Mouse (Mus musculus): ENCODE measurements around the gene Abcb5. TPM values are rescaled to one million over a fixed set of nuclear protein-coding genes. Genes with fewer than 3 reads are reported as not detected.
"Not testable (repeated sequence)": the region's sequence is repeated elsewhere in the genome, so short reads cannot be mapped to it uniquely, and the experiment has no call there.

Gene Abcb5
- polyA plus RNA-seq (2015; fragmentation: Nextera tagmentation; extraction: Ambion mirVana) = not detected in 2 replicates

DNA sequence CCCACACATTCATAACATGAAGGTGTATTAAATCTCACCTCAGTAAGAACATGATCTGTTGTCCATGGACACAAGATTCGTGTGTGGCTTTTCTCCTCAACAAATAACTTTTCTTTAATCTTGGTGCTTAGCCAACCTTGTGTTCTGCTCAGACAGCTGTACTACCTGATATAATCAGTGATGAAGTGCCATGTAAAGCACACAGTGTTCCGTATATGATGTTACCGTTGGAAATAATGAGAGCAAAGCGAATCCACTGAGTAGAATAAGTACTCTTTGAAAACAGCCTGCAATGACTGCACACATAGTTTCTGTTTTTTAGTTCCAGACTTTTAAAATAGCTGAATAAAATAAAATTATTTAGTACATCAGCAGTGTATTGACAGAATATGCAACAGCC, at the start of gene Abcb5:
TSS of gene Abcb5 (minus strand) at position 101 of the 400 bp plus-strand sequence.
- no peak within 1 kb of the TSS for H3K27ac ChIP-seq (ENCODE audit: low read length)
- no peaks in the 10 kb centered on the region for H3K4me1 ChIP-seq (ENCODE audit: insufficient read depth, low read length)
- no peak within 1 kb of the TSS for H3K4me2 ChIP-seq (replicated peaks; ENCODE audit: low read depth, low read length)
- 77% methylated on average over 4 of the region's 4 CpGs for WGBS
- H3K4me3 ChIP-seq (ENCODE audit: low read length) = no peak within 1 kb of the TSS
- no peak for ATAC-seq (ENCODE audit: low FRiP score, low TSS enrichment)
- H3K9ac ChIP-seq (replicated peaks; ENCODE audit: low read length) = no peak within 1 kb of the TSS
- no peaks in the 10 kb centered on the region for H3K27me3 ChIP-seq (ENCODE audit: insufficient read depth, low read length)
- H3K36me3 ChIP-seq (ENCODE audit: insufficient read depth, low read length) = no peaks in the 10 kb centered on the region
- H3K9me3 ChIP-seq (ENCODE audit: low read length) = no peaks in the 10 kb centered on the region

DNA sequence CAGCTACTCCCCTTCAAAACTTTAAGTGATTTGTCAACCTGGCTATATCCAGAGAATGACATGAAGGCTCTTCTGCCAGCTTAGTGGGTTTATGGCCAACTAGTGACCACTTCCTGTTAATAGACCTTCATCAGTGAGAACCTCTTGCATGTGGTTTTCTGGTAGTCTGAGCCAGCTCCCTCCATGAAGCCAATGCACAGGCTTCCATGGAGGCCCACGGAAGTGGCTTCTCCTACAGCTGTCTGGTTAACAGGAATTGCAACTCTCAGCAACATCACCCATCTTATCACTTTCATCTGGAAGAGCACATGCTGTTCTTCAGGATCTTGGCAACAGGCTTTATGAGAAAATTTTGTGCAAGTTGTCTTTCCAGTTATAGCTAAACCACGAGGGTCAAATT, 33.0 kb upstream of the Abcb5 start:
- H3K9me3 ChIP-seq (ENCODE audit: low read length) = no peaks in the 10 kb centered on the region
- H3K4me3 ChIP-seq (ENCODE audit: low read length) = no peak overlapping the region
- H3K4me1 ChIP-seq (ENCODE audit: insufficient read depth, low read length) = no peaks in the 10 kb centered on the region
- H3K27ac ChIP-seq (ENCODE audit: low read length) = no peak overlapping the region
- H3K9ac ChIP-seq (replicated peaks; ENCODE audit: low read length) = no peak overlapping the region
- 65% methylated on average over 2 of the region's 2 CpGs for WGBS
- H3K36me3 ChIP-seq (ENCODE audit: insufficient read depth, low read length) = no peaks in the 10 kb centered on the region
- ATAC-seq (ENCODE audit: low FRiP score, low TSS enrichment) = no peak
- H3K27me3 ChIP-seq (ENCODE audit: insufficient read depth, low read length) = no peaks in the 10 kb centered on the region
- H3K4me2 ChIP-seq (replicated peaks; ENCODE audit: low read depth, low read length) = no peak overlapping the region

GRCm38 (mm10) chr12:118994328-118995166, 28.3 kb upstream of the Abcb5 start:
- Histone ChIP-seq H3K36me3 (ENCODE audit: insufficient read depth, low read length) (no peaks in the 10 kb centered on the region), H3K4me1 (ENCODE audit: insufficient read depth, low read length) (no peaks in the 10 kb centered on the region), H3K4me3 (ENCODE audit: low read length) (no peak overlapping the region), H3K9me3 (ENCODE audit: low read length) (no peaks in the 10 kb centered on the region), H3K4me2 (replicated peaks; ENCODE audit: low read depth, low read length) (no peak overlapping the region), H3K27ac (ENCODE audit: low read length) (no peak overlapping the region), H3K27me3 (ENCODE audit: insufficient read depth, low read length) (no peaks in the 10 kb centered on the region), H3K9ac (replicated peaks; ENCODE audit: low read length) (no peak overlapping the region)
- ATAC-seq (ENCODE audit: low FRiP score, low TSS enrichment) = peak; percentile 31; the same call in 1 of the 2 replicates
- WGBS = 53% methylated on average over 1 of the region's 1 CpGs

DNA sequence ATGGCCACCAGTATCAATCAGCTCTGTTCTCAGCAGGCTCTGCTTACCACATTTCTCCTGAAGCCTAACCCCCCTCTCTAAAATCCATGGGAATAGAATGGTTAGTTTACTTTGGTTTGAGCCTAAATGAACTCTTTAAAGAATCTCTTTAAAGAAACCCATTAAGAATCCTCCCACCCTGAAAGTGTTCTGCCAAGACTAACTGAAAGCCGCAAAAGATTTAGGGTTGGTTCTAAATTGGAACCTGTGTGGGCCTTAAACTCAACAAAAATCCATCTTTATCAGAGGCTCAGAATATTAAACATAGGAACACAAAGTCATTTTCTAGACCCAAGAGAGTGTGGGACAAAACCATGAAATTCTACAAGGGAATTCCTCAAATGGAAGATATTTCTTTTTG, 18.6 kb upstream of the Abcb5 start:
- H3K27me3 ChIP-seq (ENCODE audit: insufficient read depth, low read length) = no peaks in the 10 kb centered on the region
- H3K4me1 ChIP-seq (ENCODE audit: insufficient read depth, low read length) = no peaks in the 10 kb centered on the region
- 49% methylated on average over 1 of the region's 1 CpGs for WGBS
- H3K4me3 ChIP-seq (ENCODE audit: low read length) = no peak overlapping the region
- H3K9me3 ChIP-seq (ENCODE audit: low read length) = no peaks in the 10 kb centered on the region
- H3K9ac ChIP-seq (replicated peaks; ENCODE audit: low read length) = no peak overlapping the region
- ATAC-seq (ENCODE audit: low FRiP score, low TSS enrichment) = no peak
- H3K36me3 ChIP-seq (ENCODE audit: insufficient read depth, low read length) = no peaks in the 10 kb centered on the region
- no peak overlapping the region for H3K27ac ChIP-seq (ENCODE audit: low read length)
- H3K4me2 ChIP-seq (replicated peaks; ENCODE audit: low read depth, low read length) = no peak overlapping the region

GRCm38 (mm10) chr12:118930386-118931318, 35.6 kb downstream of the Abcb5 start:
- Histone ChIP-seq H3K4me1 (ENCODE audit: insufficient read depth, low read length) (no peaks in the 10 kb centered on the region), H3K9ac (replicated peaks; ENCODE audit: low read length) (no peak overlapping the region), H3K4me3 (ENCODE audit: low read length) (peak overlapping the region; percentile 5; the same call in 1 of the 2 replicates), H3K27me3 (ENCODE audit: insufficient read depth, low read length) (no peaks in the 10 kb centered on the region), H3K27ac (ENCODE audit: low read length) (no peak overlapping the region), H3K36me3 (ENCODE audit: insufficient read depth, low read length) (no peaks in the 10 kb centered on the region), H3K9me3 (ENCODE audit: low read length) (no peaks in the 10 kb centered on the region), H3K4me2 (replicated peaks; ENCODE audit: low read depth, low read length) (peak overlapping the region; percentile 33)
- ATAC-seq (ENCODE audit: low FRiP score, low TSS enrichment) = peak; percentile 58; the same call in 1 of the 2 replicates
- 23% methylated on average over 13 of the region's 13 CpGs for WGBS

- H3K4me3 ChIP-seq (ENCODE audit: low read length) = no peak overlapping the region
- no peaks in the 10 kb centered on the region for H3K9me3 ChIP-seq (ENCODE audit: low read length)
- H3K27ac ChIP-seq (ENCODE audit: low read length) = no peak overlapping the region
- H3K4me1 ChIP-seq (ENCODE audit: insufficient read depth, low read length) = no peaks in the 10 kb centered on the region
- H3K27me3 ChIP-seq (ENCODE audit: insufficient read depth, low read length) = no peaks in the 10 kb centered on the region
- H3K36me3 ChIP-seq (ENCODE audit: insufficient read depth, low read length) = no peaks in the 10 kb centered on the region
- peak overlapping the region; percentile 46 for H3K4me2 ChIP-seq (replicated peaks; ENCODE audit: low read depth, low read length)
- 16% methylated on average over 13 of the region's 13 CpGs for WGBS
- H3K9ac ChIP-seq (replicated peaks; ENCODE audit: low read length) = no peak overlapping the region
- 0 out of 2 replicates have a peak, but pooled peaks have one; percentile 78 for ATAC-seq (ENCODE audit: low FRiP score, low TSS enrichment)
Measured at GRCm38 (mm10) chr12:118926813-118927281, 39.4 kb downstream of the Abcb5 start.

GRCm38 (mm10) chr12:118923874-118924273, 42.3 kb downstream of the Abcb5 start:
- H3K4me3 ChIP-seq (ENCODE audit: low read length); H3K4me1 ChIP-seq (ENCODE audit: insufficient read depth, low read length); ATAC-seq (ENCODE audit: low FRiP score, low TSS enrichment); H3K9me3 ChIP-seq (ENCODE audit: low read length); H3K4me2 ChIP-seq (replicated peaks; ENCODE audit: low read depth, low read length); H3K36me3 ChIP-seq (ENCODE audit: insufficient read depth, low read length); H3K9ac ChIP-seq (replicated peaks; ENCODE audit: low read length); H3K27me3 ChIP-seq (ENCODE audit: insufficient read depth, low read length); H3K27ac ChIP-seq (ENCODE audit: low read length): not testable (repeated sequence)
- 37% methylated on average over 1 of the region's 1 CpGs for WGBS

- Histone ChIP-seq H3K36me3 (ENCODE audit: insufficient read depth, low read length) (no peaks in the 10 kb centered on the region), H3K4me2 (replicated peaks; ENCODE audit: low read depth, low read length) (no peak overlapping the region), H3K9me3 (ENCODE audit: low read length) (no peaks in the 10 kb centered on the region), H3K4me3 (ENCODE audit: low read length) (no peak overlapping the region), H3K27ac (ENCODE audit: low read length) (no peak overlapping the region), H3K4me1 (ENCODE audit: insufficient read depth, low read length) (no peaks in the 10 kb centered on the region), H3K27me3 (ENCODE audit: insufficient read depth, low read length) (no peaks in the 10 kb centered on the region), H3K9ac (replicated peaks; ENCODE audit: low read length) (no peak overlapping the region)
- 69% methylated on average over 1 of the region's 1 CpGs for WGBS
- ATAC-seq (ENCODE audit: low FRiP score, low TSS enrichment) = no peak
Measured at GRCm38 (mm10) chr12:118917771-118918170, 48.5 kb downstream of the Abcb5 start.

DNA sequence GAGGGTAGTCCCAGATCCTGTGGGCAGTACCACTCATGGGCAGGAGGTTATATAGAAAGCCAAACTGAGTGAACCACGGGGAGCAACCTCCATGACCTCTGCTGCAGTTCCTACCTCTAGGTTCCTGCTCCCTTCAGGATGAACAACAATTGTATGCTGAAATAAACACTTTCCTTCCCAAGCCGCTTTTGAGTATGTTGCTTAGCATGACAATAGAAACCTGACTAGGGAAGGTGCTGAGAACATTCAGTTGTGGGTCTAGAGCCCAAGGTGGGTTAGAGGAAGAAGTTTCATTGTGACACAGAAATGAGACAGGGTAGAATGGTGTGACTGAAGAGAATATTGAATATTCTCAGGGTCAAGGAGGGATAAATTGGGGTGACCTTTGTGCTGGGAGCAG, 55.9 kb downstream of the Abcb5 start:
- no peak overlapping the region for H3K9ac ChIP-seq (replicated peaks; ENCODE audit: low read length)
- no peaks in the 10 kb centered on the region for H3K27me3 ChIP-seq (ENCODE audit: insufficient read depth, low read length)
- H3K4me3 ChIP-seq (ENCODE audit: low read length) = no peak overlapping the region
- no peaks in the 10 kb centered on the region for H3K9me3 ChIP-seq (ENCODE audit: low read length)
- H3K4me1 ChIP-seq (ENCODE audit: insufficient read depth, low read length) = no peaks in the 10 kb centered on the region
- H3K4me2 ChIP-seq (replicated peaks; ENCODE audit: low read depth, low read length) = no peak overlapping the region
- H3K27ac ChIP-seq (ENCODE audit: low read length) = no peak overlapping the region
- ATAC-seq (ENCODE audit: low FRiP score, low TSS enrichment) = no peak
- WGBS = 76% methylated on average over 2 of the region's 2 CpGs
- no peaks in the 10 kb centered on the region for H3K36me3 ChIP-seq (ENCODE audit: insufficient read depth, low read length)
